Mouse (Mus musculus): ENCODE measurements around the gene Ncapd3. TPM values are rescaled to one million over a fixed set of nuclear protein-coding genes. Genes with fewer than 3 reads are reported as not detected.

Gene Ncapd3
- total and polyA plus RNA-seq, 2 experiments: 7.1 to 9.6 TPM

GRCm38 (mm10) chr9:27005231-27005630 is 24.7 kb upstream of the Ncapd3 start:
- no peaks in the 10 kb centered on the region for H3K4me1 ChIP-seq (ENCODE audit: control insufficient read depth, insufficient read depth, low read length)
- no peak overlapping the region for H3K4me3 ChIP-seq (ENCODE audit: insufficient read depth, low read depth, low read length)
- no peaks in the 10 kb centered on the region for H3K79me2 ChIP-seq (ENCODE audit: control insufficient read depth, insufficient read depth, low read length)
- peaks cover 56% of the 10 kb centered on the region for H3K36me3 ChIP-seq (ENCODE audit: control insufficient read depth, insufficient read depth, low read length)
- no peak for TF ChIP-seq POLR2A (IDR thresholded peaks at IDR 0.05; ENCODE audit: extremely low read depth, insufficient read depth, low read length)
- no peak for TF ChIP-seq CTCF (IDR thresholded peaks at IDR 0.05; ENCODE audit: low read depth, low read length)
- no peaks in the 10 kb centered on the region for H3K27me3 ChIP-seq (ENCODE audit: control insufficient read depth, insufficient read depth, low read length)
- 95% methylated on average over 3 of the region's 3 CpGs for WGBS
- H3K9ac ChIP-seq (ENCODE audit: low read depth, low read length): no peak overlapping the region
- no peak for DNase-seq (ENCODE audit: extremely low read depth, low read depth, low spot score)
- no peak overlapping the region for H3K27ac ChIP-seq (replicated peaks; ENCODE audit: insufficient read depth, low read depth, low read length)

- no peaks in the 10 kb centered on the region for H3K79me2 ChIP-seq (ENCODE audit: control insufficient read depth, insufficient read depth, low read length)
- no peak overlapping the region for H3K4me3 ChIP-seq (ENCODE audit: insufficient read depth, low read depth, low read length)
- no peaks in the 10 kb centered on the region for H3K27me3 ChIP-seq (ENCODE audit: control insufficient read depth, insufficient read depth, low read length)
- no peak overlapping the region for H3K27ac ChIP-seq (replicated peaks; ENCODE audit: insufficient read depth, low read depth, low read length)
- no peak for DNase-seq (ENCODE audit: extremely low read depth, low read depth, low spot score)
- H3K36me3 ChIP-seq (ENCODE audit: control insufficient read depth, insufficient read depth, low read length): peaks cover 56% of the 10 kb centered on the region
- WGBS: 90% methylated on average over 1 of the region's 1 CpGs
- H3K4me1 ChIP-seq (ENCODE audit: control insufficient read depth, insufficient read depth, low read length): no peaks in the 10 kb centered on the region
- TF ChIP-seq POLR2A (IDR thresholded peaks at IDR 0.05; ENCODE audit: extremely low read depth, insufficient read depth, low read length) (no peak), CTCF (IDR thresholded peaks at IDR 0.05; ENCODE audit: low read depth, low read length) (no peak)
- no peak overlapping the region for H3K9ac ChIP-seq (ENCODE audit: low read depth, low read length)
These were observed 24.0 kb upstream of the Ncapd3 start for GRCm38 (mm10) chr9:27005933-27006332.

GRCm38 (mm10) chr9:27006866-27007265 is 23.1 kb upstream of the Ncapd3 start:
- no peak overlapping the region for H3K9ac ChIP-seq (ENCODE audit: low read depth, low read length)
- no peaks in the 10 kb centered on the region for H3K27me3 ChIP-seq (ENCODE audit: control insufficient read depth, insufficient read depth, low read length)
- no peaks in the 10 kb centered on the region for H3K4me1 ChIP-seq (ENCODE audit: control insufficient read depth, insufficient read depth, low read length)
- H3K27ac ChIP-seq (replicated peaks; ENCODE audit: insufficient read depth, low read depth, low read length): no peak overlapping the region
- TF ChIP-seq POLR2A (IDR thresholded peaks at IDR 0.05; ENCODE audit: extremely low read depth, insufficient read depth, low read length): no peak
- DNase-seq (ENCODE audit: extremely low read depth, low read depth, low spot score): no peak
- H3K79me2 ChIP-seq (ENCODE audit: control insufficient read depth, insufficient read depth, low read length): no peaks in the 10 kb centered on the region
- 88% methylated on average over 5 of the region's 5 CpGs for WGBS
- H3K36me3 ChIP-seq (ENCODE audit: control insufficient read depth, insufficient read depth, low read length): peaks cover 62% of the 10 kb centered on the region
- no peak overlapping the region for H3K4me3 ChIP-seq (ENCODE audit: insufficient read depth, low read depth, low read length)

- H3K9ac ChIP-seq (ENCODE audit: low read depth, low read length): no peak overlapping the region
- no peak for DNase-seq (ENCODE audit: extremely low read depth, low read depth, low spot score)
- H3K36me3 ChIP-seq (ENCODE audit: control insufficient read depth, insufficient read depth, low read length): peaks cover 58% of the 10 kb centered on the region
- no peaks in the 10 kb centered on the region for H3K4me1 ChIP-seq (ENCODE audit: control insufficient read depth, insufficient read depth, low read length)
- no peaks in the 10 kb centered on the region for H3K27me3 ChIP-seq (ENCODE audit: control insufficient read depth, insufficient read depth, low read length)
- no peak overlapping the region for H3K27ac ChIP-seq (replicated peaks; ENCODE audit: insufficient read depth, low read depth, low read length)
- no peak overlapping the region for H3K4me3 ChIP-seq (ENCODE audit: insufficient read depth, low read depth, low read length)
- WGBS: 86% methylated on average over 5 of the region's 5 CpGs
- TF ChIP-seq POLR2A (IDR thresholded peaks at IDR 0.05; ENCODE audit: extremely low read depth, insufficient read depth, low read length): no peak
- no peak for TF ChIP-seq CTCF (IDR thresholded peaks at IDR 0.05; ENCODE audit: low read depth, low read length)
- H3K79me2 ChIP-seq (ENCODE audit: control insufficient read depth, insufficient read depth, low read length): no peaks in the 10 kb centered on the region
These were observed 20.7 kb upstream of the Ncapd3 start for GRCm38 (mm10) chr9:27009231-27009630.

- Histone ChIP-seq H3K27me3 (ENCODE audit: control insufficient read depth, insufficient read depth, low read length) (no peaks in the 10 kb centered on the region), H3K79me2 (ENCODE audit: control insufficient read depth, insufficient read depth, low read length) (no peaks in the 10 kb centered on the region), H3K27ac (replicated peaks; ENCODE audit: insufficient read depth, low read depth, low read length) (no peak overlapping the region), H3K36me3 (ENCODE audit: control insufficient read depth, insufficient read depth, low read length) (peaks cover 43% of the 10 kb centered on the region), H3K4me3 (ENCODE audit: insufficient read depth, low read depth, low read length) (no peak overlapping the region), H3K4me1 (ENCODE audit: control insufficient read depth, insufficient read depth, low read length) (no peaks in the 10 kb centered on the region), H3K9ac (ENCODE audit: low read depth, low read length) (no peak overlapping the region)
- WGBS: 92% methylated on average over 4 of the region's 4 CpGs
- TF ChIP-seq CTCF (IDR thresholded peaks at IDR 0.05; ENCODE audit: low read depth, low read length) (no peak), POLR2A (IDR thresholded peaks at IDR 0.05; ENCODE audit: extremely low read depth, insufficient read depth, low read length) (no peak)
- DNase-seq (ENCODE audit: extremely low read depth, low read depth, low spot score): no peak
These were observed 18.4 kb upstream of the Ncapd3 start for GRCm38 (mm10) chr9:27011572-27011971.

- peaks cover 12% of the 10 kb centered on the region; the same call in 1 of the 2 replicates for H3K79me2 ChIP-seq (ENCODE audit: control insufficient read depth, insufficient read depth, low read length)
- H3K4me1 ChIP-seq (ENCODE audit: control insufficient read depth, insufficient read depth, low read length): no peaks in the 10 kb centered on the region
- no peak for TF ChIP-seq POLR2A (IDR thresholded peaks at IDR 0.05; ENCODE audit: extremely low read depth, insufficient read depth, low read length)
- no peak for TF ChIP-seq CTCF (IDR thresholded peaks at IDR 0.05; ENCODE audit: low read depth, low read length)
- peaks cover 23% of the 10 kb centered on the region for H3K36me3 ChIP-seq (ENCODE audit: control insufficient read depth, insufficient read depth, low read length)
- H3K27me3 ChIP-seq (ENCODE audit: control insufficient read depth, insufficient read depth, low read length): no peaks in the 10 kb centered on the region
- H3K27ac ChIP-seq (replicated peaks; ENCODE audit: insufficient read depth, low read depth, low read length): no peak overlapping the region
- no peak for DNase-seq (ENCODE audit: extremely low read depth, low read depth, low spot score)
- WGBS: 98% methylated on average over 10 of the region's 10 CpGs
- H3K9ac ChIP-seq (ENCODE audit: low read depth, low read length): no peak overlapping the region
- H3K4me3 ChIP-seq (ENCODE audit: insufficient read depth, low read depth, low read length): no peak overlapping the region
These were observed 11.0 kb upstream of the Ncapd3 start for GRCm38 (mm10) chr9:27018961-27019360.
